Mouse (Mus musculus) midbrain, postnatal 0 days (tissue): ENCODE measurements at regions not wholly inside any gene's neighbourhood (a gene's known extent, or its start where the extent isn't known, plus 50 kb on each side); places are given as distances from the start of the nearest gene placed in this dataset.
"Not testable (repeated sequence)": the region's sequence is repeated elsewhere in the genome, so short reads cannot be mapped to it uniquely, and the experiment has no call there.

Source experiments
- ATAC-seq: fragments of 200-750 bp; cut with Nextera tagmentation; 2 replicates; pipeline ENCODE4 v1.8.0; 2017; ENCODE audit warnings: moderate number of reproducible peaks, mild to moderate bottlenecking, moderate TSS enrichment, moderate library complexity; ENCODE audit not compliant: low FRiP score
- DNase-seq: peaks from one replicate; pipeline ENCODE4 v3.0.0-alpha.2; 2015; ENCODE audit warnings: low spot score
- H3K27ac ChIP-seq: fragments of 300-500 bp; sonication (generic); 2 replicates; pipeline ENCODE4 v1.5.1; 2014; ENCODE audit warnings: low read depth, mild to moderate bottlenecking, low read length, mixed read lengths
- H3K27me3 ChIP-seq: fragments of 300-500 bp; sonication (generic); 2 replicates; pipeline ENCODE4 v1.6.1; 2014; ENCODE audit warnings: low read length, control low read depth, mixed read lengths; ENCODE audit not compliant: insufficient read depth
- H3K36me3 ChIP-seq: fragments of 300-500 bp; sonication (generic); 2 replicates; pipeline ENCODE4 v1.6.1; 2014; ENCODE audit warnings: low read length, control low read depth, mixed read lengths; ENCODE audit not compliant: insufficient read depth
- H3K4me1 ChIP-seq: fragments of 300-500 bp; sonication (generic); 2 replicates; pipeline ENCODE4 v1.6.1; 2014; ENCODE audit warnings: mild to moderate bottlenecking, control low read depth, antibody characterized with exemption, low read length, mixed read lengths; ENCODE audit not compliant: insufficient read depth
- H3K4me2 ChIP-seq: fragments of 300-500 bp; sonication (generic); 2 replicates; pipeline ENCODE4 v1.6.1; 2014; ENCODE audit warnings: low read depth, mild to moderate bottlenecking, low read length, mixed read lengths; ENCODE audit not compliant: poor library complexity, severe bottlenecking
- H3K4me3 ChIP-seq: fragments of 300-500 bp; sonication (generic); 2 replicates; pipeline ENCODE4 v1.5.1; 2014; ENCODE audit warnings: low read depth, mild to moderate bottlenecking, low read length, moderate library complexity
- H3K9ac ChIP-seq: fragments of 300-500 bp; sonication (generic); replicated peaks from 2 replicates; pipeline ENCODE4 v1.6.1; 2014; ENCODE audit warnings: mild to moderate bottlenecking, low read length, moderate library complexity, mixed read lengths; ENCODE audit not compliant: poor library complexity, severe bottlenecking
- H3K9me3 ChIP-seq: fragments of 300-500 bp; sonication (generic); 2 replicates; pipeline ENCODE4 v1.6.1; 2016; ENCODE audit warnings: low read length, control low read depth
- CTCF ChIP-seq: IDR thresholded peaks from 2 replicates; pipeline ENCODE4 v1.5.1; 2016; ENCODE audit warnings: antibody characterized with exemption, mild to moderate bottlenecking
- WGBS: fragments of 180-500 bp; shearing (Covaris S2); extraction: QIAGEN DNeasy Blood & Tissue Kit; methylation state at CpG from one replicate; pipeline ENCODE4 v1.1.7; 2014; 5-methylcytosine and 5-hydroxymethylcytosine counted together

DNA sequence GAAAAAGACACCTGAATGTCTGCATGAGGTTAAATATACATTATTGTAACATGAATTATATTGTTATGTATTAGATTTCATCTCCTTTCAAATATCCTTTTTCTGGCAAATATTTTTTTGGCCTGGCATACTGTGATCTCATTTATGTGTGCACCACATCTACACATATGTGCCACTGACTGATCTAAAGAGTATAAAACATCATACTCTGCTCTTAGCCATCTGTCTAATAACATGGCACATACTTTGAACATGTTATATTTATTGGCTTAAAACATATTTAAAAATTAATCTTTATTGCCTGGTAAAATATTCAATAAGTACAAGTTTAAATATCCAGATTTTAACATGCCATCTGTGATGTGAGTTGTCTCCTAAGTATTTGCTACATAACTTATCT, 365.6 kb upstream of the Sema3a start:
- H3K4me1 ChIP-seq = no peaks in the 10 kb centered on the region
- no peak for DNase-seq
- no peaks in the 10 kb centered on the region for H3K27me3 ChIP-seq
- H3K9me3 ChIP-seq = no peaks in the 10 kb centered on the region
- no peak overlapping the region for H3K4me2 ChIP-seq
- ATAC-seq = no peak
- TF ChIP-seq CTCF = no peak
- H3K9ac ChIP-seq = no peak overlapping the region
- H3K4me3 ChIP-seq = no peak overlapping the region
- H3K36me3 ChIP-seq = no peaks in the 10 kb centered on the region
- H3K27ac ChIP-seq = no peak overlapping the region

DNA sequence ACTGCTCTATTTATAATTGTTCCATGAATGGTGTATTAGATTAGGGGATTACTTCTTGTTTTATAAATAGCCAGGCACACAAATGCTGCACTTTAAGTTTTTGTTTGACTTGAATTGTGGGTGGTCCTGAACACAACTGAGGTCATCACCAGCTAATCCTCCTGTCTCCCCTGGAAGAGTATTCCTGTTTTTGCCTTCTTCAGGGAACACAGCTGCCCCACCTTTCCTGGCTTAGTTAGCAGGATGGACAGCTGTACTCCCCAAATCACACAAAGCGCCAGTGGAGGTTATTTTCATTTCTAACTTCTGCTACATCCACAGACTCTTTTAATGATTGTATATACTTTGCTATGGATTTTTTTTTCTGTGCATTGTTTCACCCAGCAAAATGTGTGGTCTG, 357.8 kb upstream of the Sema3a start:
- WGBS = 68% methylated on average over 1 of the region's 1 CpGs
- H3K27ac ChIP-seq = no peak overlapping the region
- H3K9me3 ChIP-seq = no peaks in the 10 kb centered on the region
- ATAC-seq = no peak
- DNase-seq = no peak
- H3K36me3 ChIP-seq = no peaks in the 10 kb centered on the region
- no peaks in the 10 kb centered on the region for H3K27me3 ChIP-seq
- H3K9ac ChIP-seq = no peak overlapping the region
- no peak overlapping the region for H3K4me3 ChIP-seq
- no peak overlapping the region for H3K4me2 ChIP-seq
- no peaks in the 10 kb centered on the region for H3K4me1 ChIP-seq
- no peak for TF ChIP-seq CTCF

DNA sequence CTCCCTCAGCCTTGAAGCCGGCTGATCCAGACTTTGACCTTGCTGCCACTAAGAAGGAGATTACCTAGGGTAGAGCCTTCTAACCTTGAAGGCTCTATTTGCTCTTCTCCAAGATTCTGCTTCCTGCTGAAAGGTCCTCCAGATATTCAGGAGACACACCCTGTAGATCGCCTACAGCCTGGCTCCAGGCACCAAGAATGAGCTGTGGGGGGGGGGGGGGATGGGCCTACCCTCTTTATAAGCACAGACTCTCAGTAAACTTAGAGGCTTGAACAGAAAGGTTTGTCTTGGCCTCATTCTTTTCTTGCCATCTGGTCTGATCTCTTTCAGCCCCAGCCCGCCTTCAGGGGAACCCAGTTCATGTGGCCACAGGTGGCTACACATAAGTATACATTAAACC, 342.5 kb upstream of the Sema3a start:
- no peak overlapping the region for H3K27ac ChIP-seq
- no peak overlapping the region for H3K4me2 ChIP-seq
- DNase-seq (no peak), ATAC-seq (no peak)
- TF ChIP-seq CTCF = no peak
- no peaks in the 10 kb centered on the region for H3K36me3 ChIP-seq
- no peaks in the 10 kb centered on the region for H3K27me3 ChIP-seq
- H3K9ac ChIP-seq = no peak overlapping the region
- WGBS = 93% methylated on average over 3 of the region's 3 CpGs
- no peak overlapping the region for H3K4me3 ChIP-seq
- H3K9me3 ChIP-seq = 0 out of 2 replicates have a peak, but pooled peaks cover 3% of the 10 kb centered on the region
- no peaks in the 10 kb centered on the region for H3K4me1 ChIP-seq

DNA sequence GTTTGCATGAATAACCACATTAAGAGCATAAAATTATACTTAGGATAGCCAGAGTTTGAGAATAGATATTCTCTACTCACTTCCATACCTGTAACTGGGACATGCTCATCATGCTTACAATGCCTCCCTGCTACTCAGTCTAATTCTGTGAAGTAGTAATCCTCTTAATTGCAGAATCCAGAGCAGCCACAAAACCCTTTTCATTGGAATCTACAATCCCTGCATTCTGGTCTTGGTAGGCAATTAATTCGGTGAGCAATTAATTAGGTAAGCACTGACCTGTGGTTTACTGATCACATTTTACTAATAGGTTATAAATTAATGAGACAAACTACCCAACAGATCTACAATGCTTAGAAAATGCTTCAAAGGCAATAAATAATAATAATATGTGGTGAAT, 316.5 kb upstream of the Sema3a start:
- no peak overlapping the region for H3K9ac ChIP-seq
- H3K4me1 ChIP-seq = no peaks in the 10 kb centered on the region
- DNase-seq = no peak
- ATAC-seq = no peak
- no peak for TF ChIP-seq CTCF
- H3K4me2 ChIP-seq = no peak overlapping the region
- no peaks in the 10 kb centered on the region for H3K9me3 ChIP-seq
- H3K27ac ChIP-seq = no peak overlapping the region
- no peaks in the 10 kb centered on the region for H3K27me3 ChIP-seq
- H3K4me3 ChIP-seq = no peak overlapping the region
- 83% methylated on average over 1 of the region's 1 CpGs for WGBS
- no peaks in the 10 kb centered on the region for H3K36me3 ChIP-seq

DNA sequence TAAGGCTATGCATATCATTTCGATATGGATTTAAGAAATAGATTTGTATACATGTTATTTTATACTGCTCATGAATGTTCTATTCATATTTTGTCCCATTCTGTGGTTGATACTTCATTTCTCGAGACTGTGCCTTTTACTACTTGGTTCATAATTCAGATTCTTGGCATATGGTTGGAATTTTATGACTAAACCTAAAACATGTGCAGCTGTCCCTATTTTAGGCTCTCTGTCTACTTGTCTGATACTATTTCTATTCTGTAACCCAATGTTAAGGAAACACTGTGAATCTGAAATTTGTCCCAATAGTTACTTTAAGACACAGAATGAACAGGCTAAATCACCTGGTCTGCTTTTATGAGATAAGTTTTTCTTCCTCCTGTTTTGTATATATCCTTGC, 315.3 kb upstream of the Sema3a start:
- Histone ChIP-seq H3K9me3 (no peaks in the 10 kb centered on the region), H3K9ac (no peak overlapping the region), H3K27me3 (no peaks in the 10 kb centered on the region), H3K4me3 (no peak overlapping the region), H3K4me1 (no peaks in the 10 kb centered on the region), H3K27ac (no peak overlapping the region), H3K4me2 (no peak overlapping the region), H3K36me3 (no peaks in the 10 kb centered on the region)
- no peak for ATAC-seq
- WGBS = 80% methylated on average over 2 of the region's 2 CpGs
- no peak for TF ChIP-seq CTCF
- no peak for DNase-seq

DNA sequence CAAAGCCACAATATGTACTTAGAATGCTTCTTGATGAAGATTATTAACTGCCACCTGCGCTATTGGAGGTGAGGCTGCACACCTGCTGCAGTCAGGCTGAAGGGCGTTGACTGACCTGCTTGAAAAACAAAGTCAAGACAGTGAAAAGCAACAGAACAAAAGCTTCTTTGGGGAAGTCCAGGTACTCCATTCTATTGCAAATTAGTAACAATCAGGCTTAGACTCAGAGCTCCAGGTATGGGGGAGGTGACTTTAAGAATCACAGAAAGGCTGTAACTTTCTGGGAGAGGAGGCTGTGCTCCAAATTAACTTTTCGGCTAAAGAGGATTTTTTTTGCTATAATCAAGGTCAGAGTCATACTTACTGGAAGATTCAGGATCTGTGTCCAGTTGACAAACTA, 278.0 kb upstream of the Sema3a start:
- 82% methylated on average over 3 of the region's 3 CpGs for WGBS
- H3K27me3 ChIP-seq, DNase-seq, ATAC-seq, H3K4me1 ChIP-seq, H3K36me3 ChIP-seq, H3K4me3 ChIP-seq, H3K9ac ChIP-seq, H3K9me3 ChIP-seq, H3K4me2 ChIP-seq, H3K27ac ChIP-seq: not testable (repeated sequence)

DNA sequence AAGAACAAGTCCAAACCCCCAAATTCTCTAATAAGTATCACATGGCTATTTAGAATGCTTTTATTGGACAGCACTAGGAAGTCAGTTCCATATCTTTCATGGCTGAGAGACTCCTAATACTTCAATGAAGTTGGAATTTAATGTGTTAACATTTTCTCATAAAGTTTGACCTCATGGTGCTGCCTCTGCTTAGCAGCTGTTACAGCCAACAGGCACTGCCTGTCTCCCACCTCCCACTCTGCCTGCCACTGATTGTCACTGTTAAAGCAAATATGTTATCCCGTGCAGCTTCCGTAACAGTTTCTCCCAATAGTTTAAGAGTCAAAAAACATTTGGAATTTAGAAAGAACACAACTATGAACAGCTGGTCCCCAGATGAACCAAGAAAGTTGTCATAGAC, 268.3 kb upstream of the Sema3a start:
- Histone ChIP-seq H3K4me3 (no peak overlapping the region), H3K27ac (no peak overlapping the region), H3K36me3 (no peaks in the 10 kb centered on the region), H3K27me3 (no peaks in the 10 kb centered on the region), H3K4me1 (no peaks in the 10 kb centered on the region), H3K9me3 (no peaks in the 10 kb centered on the region), H3K9ac (no peak overlapping the region), H3K4me2 (no peak overlapping the region)
- ATAC-seq = no peak
- no peak for DNase-seq
- no peak for TF ChIP-seq CTCF
- 86% methylated on average over 2 of the region's 2 CpGs for WGBS
